Mouse (Mus musculus) CD4-positive, CD25-positive, alpha-beta regulatory T cell, adult 4 months (primary cell): ENCODE measurements around the gene Car15. TPM values are rescaled to one million over a fixed set of nuclear protein-coding genes. Genes with fewer than 3 reads are reported as not detected.
A peak's percentile ranks its signal among the peaks of the same experiment; 100 is the strongest.

ENCODE experiments used
- ATAC-seq: one replicate; pipeline ENCODE4 v1.8.0; 2017
- polyA plus RNA-seq, 2 experiments: library from polyadenylated mRNA; unstranded; fragments of 100-300 nt; shearing (Covaris generic); gene quantifications; one replicate each; pipeline ENCODE4 v1.2.1; 2017

The Car15 gene
- 1 to 10 TPM; 4.1 to 5.2 TPM for polyA plus RNA-seq

DNA sequence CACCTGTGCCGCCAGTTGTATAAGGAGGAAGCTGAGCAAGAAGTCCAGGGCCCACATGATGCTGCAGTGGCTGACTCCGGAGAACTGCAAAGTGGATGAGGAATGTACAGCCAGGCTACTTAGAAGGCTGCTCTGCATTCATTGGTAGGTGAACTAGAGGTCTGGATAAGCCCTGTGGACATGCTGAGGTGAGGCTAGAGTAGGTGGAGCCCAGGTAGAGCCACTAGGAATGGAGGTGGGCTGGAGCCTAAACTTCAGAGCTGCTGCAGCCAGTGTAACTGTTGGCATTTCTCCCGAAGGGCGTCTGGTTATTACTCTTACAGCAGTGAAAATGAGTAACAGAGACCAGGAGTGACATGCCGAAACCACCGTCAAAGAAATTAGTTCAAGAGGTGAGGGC, at the start of gene Car15:
Car15 (minus strand) TSS at position 314 of the 400 bp plus-strand sequence.
- no peak for ATAC-seq

GRCm38 (mm10) chr16:17884116-17884515, 46.0 kb upstream of the Car15 start:
- no peak for ATAC-seq

GRCm38 (mm10) chr16:17882196-17882595, 44.0 kb upstream of the Car15 start:
- no peak for ATAC-seq

- ATAC-seq: no peak
These were observed 41.4 kb upstream of the Car15 start for GRCm38 (mm10) chr16:17879571-17879970.

GRCm38 (mm10) chr16:17876096-17876495, 37.9 kb upstream of the Car15 start:
- no peak for ATAC-seq

- no peak for ATAC-seq
These were observed 37.0 kb upstream of the Car15 start for GRCm38 (mm10) chr16:17875174-17875573.

DNA sequence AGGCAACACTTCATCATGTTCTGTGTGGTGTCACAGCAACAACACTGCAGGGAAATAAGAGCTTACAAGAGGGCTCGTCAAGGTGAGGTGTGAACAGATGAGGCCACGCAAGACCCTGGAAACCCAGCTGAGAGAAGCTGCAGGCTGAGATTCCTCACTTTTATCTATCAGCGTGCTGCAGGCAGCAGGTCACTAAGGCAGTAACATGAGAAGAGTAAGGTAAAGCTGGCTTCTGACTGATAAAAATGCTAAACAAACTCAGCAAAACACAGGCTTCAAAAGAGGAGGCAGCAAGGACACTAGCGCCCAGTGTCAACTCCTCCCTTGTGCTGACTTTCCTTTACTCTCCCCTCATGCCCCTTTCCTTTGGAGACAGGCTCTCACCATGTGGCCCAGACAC, 34.8 kb upstream of the Car15 start:
- no peak for ATAC-seq

DNA sequence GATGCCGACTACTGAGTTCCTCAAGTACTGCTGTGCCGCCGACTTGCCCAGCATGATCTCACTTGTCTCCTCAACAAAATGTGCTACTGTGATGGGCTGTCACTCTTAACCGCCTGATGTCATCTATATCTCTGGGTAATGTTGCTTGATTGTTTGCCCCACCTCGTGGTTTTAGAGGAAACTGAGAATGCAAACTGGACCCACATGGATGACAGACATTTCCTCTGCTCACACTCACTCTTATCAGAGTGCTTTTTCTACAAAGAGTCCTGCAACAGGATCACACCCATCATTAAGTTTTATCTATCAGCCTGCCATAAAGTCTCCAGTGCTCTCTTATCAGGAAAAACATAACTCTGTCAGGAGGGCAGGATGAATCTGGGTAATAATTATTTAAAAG, 33.1 kb upstream of the Car15 start:
- no peak for ATAC-seq

GRCm38 (mm10) chr16:17865770-17866169, 27.6 kb upstream of the Car15 start:
- no peak for ATAC-seq

GRCm38 (mm10) chr16:17865293-17865692, 27.1 kb upstream of the Car15 start:
- no peak for ATAC-seq

DNA sequence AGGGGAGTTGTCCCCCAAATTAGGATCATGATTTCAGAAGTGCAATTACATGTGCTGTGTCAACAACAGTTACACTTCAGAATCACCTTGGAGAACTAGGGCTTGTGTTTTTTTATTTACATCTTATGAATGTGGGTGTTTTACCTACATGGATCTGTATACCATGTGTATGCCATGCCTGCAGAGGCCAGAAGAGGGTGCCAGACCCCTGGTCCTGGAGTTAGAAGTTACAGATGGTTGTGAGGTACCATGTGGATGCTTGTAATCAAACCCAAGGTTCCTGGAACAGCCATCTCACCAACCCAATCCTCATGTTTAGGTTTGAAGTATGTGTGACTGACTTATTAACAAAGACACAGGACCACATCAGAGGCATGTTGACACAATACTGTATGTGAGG, 20.4 kb upstream of the Car15 start:
- ATAC-seq: peak; percentile 54

DNA sequence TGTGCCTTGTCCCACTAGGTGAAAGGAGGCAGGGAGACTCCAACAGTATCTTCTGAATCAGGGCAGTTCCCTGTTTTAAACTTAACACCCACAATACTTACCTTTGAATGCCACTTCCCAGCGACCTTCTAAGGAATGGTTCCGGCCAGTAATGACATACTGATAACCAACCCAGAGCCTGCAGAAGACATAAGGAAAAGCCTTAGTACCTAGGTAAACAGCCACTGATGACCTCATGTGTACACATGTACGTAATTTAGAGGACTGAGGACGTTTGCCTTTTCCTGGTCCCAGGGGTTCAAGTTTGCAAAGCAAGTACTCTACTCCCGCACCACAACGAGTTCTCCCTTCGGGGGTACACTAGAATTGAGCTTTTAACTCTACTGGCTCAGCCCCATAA, 19.0 kb upstream of the Car15 start:
- no peak for ATAC-seq

GRCm38 (mm10) chr16:17853263-17853662, 15.1 kb upstream of the Car15 start:
- no peak for ATAC-seq

GRCm38 (mm10) chr16:17851860-17852259, 13.7 kb upstream of the Car15 start:
- no peak for ATAC-seq

DNA sequence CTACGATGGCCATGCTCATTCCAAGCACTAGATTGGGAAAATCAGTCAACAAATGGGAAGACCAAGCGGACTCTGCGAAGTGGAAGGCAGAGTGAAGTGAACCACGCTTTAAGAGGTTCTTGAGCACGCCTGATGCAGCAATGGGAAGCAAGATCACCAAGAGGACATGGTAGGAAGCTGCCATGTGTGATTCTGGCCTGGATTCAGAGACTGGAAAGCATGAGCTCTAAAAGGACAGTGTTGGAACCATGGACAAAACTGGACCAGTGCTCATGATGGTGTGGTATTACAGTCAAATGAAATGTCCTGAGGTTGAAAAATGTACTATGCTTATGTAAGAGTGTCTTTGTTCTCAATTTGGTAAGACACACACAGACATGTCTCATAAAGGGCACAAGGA, 13.2 kb upstream of the Car15 start:
- no peak for ATAC-seq

GRCm38 (mm10) chr16:17849486-17849885, 11.3 kb upstream of the Car15 start:
- ATAC-seq: no peak

DNA sequence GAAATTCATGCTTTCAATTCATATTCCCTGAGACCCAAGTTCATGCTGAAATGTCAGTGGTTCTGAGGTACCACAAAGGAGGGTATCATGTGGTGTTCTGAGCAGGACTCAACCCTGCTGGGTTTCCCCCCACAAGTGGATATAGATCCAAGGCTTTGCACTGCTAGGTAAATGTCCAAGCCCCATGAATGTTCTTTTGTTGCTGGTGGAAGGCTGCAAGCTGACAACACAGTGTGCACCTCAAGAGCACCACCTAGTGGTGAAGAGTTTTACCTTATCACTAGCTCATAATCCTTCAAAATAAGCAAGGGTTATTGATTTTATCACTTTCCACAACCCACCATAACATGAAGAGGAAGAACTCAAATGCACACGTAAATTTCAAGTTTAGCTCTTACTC, 10.8 kb upstream of the Car15 start:
- peak; percentile 56 for ATAC-seq

DNA sequence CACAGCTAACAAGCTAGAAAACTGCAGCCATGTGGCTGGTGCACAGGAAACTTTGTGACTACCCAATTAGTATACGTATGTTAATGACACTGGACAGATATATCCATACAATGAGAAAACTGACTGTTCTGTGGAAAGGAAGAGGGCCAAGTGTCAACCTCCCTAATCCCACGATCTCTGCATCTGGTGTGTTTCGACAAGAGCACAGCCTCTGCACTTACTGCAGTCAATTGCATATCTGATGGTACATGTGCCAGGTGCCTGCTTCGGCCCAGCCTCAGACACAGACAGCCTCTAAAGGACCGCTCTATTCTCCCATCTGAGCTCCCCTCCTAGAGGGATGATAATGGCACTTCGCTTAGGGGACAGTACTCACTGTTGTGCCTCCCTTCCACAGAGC, 10.3 kb upstream of the Car15 start:
- no peak for ATAC-seq

DNA sequence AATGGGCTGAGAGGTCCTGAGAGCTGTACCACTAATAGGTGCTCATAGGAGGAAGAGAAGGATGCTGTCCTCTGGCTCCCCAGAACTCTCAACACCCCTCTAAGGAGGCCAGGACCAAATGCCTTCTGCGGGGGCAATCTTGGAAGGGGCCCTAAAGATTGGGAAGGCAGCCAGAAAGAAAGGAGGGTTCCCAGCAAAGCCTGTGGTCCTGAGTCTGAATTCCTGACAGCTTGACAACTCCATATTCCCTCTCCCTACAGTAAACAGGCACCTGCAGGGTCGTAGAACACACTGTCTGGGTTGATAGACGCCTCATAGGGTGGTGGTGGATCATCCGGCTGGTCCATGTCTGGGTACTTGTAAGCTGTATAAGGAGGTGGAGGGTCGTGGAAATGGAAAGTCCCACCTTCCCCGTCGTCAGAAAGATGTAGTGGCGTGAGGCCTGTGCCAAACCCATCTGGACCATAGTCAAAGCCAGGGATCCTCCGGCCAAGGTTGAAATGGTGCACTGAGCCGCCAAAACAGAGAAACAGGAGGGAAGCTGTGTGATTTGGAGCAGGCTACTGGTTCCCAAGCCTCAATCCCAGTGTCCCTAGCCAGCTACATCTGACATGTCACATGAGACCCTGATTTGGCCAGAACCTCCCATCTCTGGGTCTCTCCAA, 5.7 kb upstream of the Car15 start:
- no peak for ATAC-seq

DNA sequence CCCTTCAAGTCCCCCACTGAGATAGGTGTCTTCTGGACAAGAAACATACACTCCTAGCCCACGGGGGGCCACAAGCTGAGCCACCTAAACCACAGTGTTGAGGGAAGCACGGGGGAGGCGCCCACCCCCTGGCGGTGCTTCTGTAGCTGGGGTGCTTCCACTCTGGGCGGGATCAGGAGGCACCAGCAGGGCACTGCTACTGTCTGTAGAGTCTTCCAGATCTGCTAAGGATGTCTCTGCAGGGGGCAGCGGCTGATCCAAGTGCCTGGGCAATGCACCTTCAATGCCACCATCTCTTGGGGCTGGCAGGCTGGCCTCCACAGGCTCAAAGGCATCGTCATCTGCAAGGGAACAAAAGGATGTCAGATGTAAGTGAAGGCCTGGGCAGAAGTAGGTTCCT, 4.3 kb upstream of the Car15 start:
- ATAC-seq: no peak

DNA sequence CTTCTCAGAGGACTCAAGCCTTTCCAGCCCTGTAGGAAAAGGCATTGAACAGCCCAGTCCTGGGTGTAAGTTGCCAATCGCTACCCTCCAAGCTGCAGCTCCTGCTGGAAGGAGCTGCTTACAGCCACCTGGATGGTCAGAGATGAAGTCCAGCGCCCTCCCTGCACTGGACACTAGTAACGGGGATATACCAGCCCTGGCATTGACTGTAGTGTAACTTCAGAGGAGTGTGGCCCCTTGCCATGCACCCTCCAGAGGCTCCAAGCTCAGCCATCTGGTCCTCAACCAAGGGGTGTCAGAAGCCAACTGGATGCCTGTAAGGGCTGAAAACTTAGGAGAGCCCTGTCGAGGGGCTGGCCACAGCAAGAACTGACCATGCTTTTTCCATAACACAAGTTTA, 1.8 kb upstream of the Car15 start:
- ATAC-seq: no peak

DNA sequence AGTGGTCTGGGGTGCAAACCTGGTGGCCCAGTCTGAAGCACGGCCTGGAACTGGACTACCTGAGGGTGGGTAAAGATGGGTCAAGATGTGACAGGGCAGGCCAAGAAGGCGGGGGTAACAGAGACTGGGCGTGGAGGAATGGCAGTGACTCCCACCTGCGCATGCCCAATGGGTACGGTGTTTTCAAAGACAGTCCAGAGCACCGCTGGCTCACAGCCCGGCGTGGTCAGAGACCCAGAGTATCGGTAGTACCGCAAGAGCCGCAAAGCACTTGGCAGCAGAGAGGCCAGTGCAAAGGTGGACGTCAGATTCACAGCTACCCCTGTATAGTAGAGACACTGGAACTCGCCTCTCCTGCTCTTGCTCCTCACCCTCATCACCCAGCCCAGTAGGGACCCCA, 2.7 kb downstream of the Car15 start:
- no peak for ATAC-seq

DNA sequence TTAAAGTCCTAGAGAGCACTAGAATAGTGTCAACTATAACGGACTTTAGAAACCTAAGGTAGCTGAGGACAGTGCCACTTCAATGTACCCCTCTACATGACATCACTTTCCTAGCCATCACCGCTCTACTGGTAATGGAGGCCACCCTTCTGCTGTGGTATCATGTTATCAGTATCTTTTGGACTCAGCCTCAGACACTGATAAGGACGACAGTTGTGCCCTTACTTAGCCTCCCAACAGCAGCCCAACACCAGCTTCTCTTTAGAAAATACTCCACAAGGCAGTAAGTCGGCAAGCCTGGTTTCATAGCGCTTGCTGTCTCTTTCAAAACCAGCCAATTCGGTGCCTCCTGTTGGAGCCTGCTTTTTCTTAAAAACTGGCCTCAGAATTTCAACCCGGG, 3.6 kb downstream of the Car15 start:
- no peak for ATAC-seq

GRCm38 (mm10) chr16:17833681-17834399, 4.3 kb downstream of the Car15 start:
- ATAC-seq: no peak

DNA sequence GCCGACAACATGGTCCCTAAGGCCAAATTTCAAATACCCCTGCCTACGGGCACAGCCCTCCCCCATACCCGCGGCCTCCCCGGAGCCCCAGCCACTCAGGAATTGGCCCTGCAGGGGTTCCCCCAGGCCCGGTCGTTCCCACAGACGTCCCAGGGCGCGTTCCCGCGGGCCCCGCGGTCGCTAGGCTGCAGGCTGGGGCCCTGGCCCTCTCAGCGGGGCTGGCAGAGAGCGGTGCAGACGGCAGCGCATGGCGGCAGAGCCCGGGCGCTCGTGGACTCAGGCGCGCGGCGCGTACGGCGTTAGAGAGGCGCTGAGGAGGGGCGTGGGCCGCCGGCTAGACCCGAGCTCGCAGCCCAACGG, 4.9 kb downstream of the Car15 start:
- no peak for ATAC-seq
